Mouse (Mus musculus) megakaryocyte-erythroid progenitor cell, adult 5 weeks (primary cell): Measurements from ENCODE around the gene Lsm2. TPM values are rescaled to one million over a fixed set of nuclear protein-coding genes. Genes with fewer than 3 reads are reported as not detected.

Source experiments
- polyA plus RNA-seq: library from polyadenylated mRNA; stranded (reverse); fragments of >175 nt; gene quantifications from 2 replicates; pipeline ENCODE4 v1.2.3, GENCODE M21; 2012

Lsm2 gene
- 154 and 167 TPM in 2 replicates for polyA plus RNA-seq

DNA sequence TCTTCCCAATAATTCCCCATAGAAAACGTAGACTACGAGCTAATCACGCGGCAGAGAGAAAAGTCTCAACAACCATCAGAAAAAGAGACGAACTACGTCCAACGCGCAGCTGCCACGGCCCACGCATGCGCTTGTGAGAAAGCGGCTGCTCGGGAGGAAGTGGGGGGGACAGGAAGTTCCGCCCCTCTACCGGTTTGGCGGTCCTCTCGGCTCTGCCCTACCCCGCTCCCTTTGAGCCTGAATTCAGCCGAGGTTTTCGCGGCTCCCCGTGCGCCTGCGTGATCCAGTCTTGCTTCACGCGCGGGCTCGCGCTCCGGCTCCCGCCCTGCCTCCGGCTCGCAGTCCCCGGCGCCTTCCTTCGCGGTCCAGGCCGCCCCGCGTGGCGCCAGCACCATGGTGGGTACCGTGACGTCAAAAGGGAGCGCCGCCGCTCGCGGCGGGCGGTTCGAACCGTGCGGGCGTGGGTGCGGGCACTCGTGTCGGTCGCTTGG is at the start of gene Lsm2:
Gene Lsm2 (plus strand): TSS at position 173 of the 491 bp plus-strand sequence.

DNA sequence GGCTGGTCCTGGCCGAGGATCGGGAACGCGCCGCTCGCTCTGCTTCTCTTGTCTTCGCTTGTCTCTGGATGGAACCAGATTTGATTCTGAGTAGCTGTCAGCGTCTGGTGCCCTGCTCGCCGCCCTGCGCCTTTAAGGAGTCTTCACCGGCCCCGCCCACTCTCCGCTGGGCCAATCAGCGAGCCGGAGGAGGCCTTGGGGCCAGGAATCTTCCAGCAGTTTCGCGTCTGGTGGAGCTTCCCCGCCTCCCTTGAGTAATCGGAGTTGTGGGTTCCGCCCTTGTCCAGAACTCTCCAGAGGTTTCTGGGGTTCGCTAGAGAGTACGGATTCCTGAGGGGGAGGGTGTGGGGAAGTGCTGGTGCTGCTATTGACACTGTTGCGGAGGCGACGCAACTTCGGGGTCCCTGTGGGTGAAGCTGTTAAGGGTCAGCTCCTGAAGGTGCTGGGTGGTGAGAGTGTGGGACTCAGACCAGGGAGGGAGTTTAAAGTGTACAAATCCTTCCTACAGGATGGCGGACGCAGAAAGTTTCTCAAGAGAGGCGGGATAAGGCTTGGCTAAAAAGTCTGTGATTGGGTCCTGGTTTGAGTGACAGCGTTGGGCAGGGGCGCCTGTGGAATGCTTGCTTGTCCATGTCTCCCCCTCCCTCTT is 22.4 kb upstream of the Lsm2 start, which contains the start of gene Hspa1b:
Gene Hspa1b (minus strand): TSS at position 109 of the 649 bp plus-strand sequence.

DNA sequence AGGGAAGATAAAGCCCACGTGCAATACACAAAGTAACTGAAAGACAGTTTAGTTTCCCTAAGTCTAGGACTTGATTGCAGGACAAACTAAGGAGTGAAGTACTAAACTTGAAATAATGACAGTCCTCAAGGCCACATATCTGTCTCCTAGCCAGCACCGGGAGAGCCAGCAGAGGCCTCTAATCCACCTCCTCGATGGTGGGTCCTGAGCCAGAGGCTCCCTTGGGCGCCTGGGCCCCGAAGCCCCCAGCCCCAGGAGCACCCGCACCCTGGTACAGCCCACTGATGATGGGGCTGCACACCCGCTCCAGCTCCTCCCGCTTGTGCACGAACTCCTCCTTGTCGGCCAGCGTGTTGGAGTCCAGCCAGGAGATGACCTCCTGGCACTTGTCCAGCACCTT is 11.8 kb upstream of the Lsm2 start, which contains the start of gene Gm20481:
Gene Gm20481 (plus strand): TSS at position 91 of the 400 bp plus-strand sequence.

DNA sequence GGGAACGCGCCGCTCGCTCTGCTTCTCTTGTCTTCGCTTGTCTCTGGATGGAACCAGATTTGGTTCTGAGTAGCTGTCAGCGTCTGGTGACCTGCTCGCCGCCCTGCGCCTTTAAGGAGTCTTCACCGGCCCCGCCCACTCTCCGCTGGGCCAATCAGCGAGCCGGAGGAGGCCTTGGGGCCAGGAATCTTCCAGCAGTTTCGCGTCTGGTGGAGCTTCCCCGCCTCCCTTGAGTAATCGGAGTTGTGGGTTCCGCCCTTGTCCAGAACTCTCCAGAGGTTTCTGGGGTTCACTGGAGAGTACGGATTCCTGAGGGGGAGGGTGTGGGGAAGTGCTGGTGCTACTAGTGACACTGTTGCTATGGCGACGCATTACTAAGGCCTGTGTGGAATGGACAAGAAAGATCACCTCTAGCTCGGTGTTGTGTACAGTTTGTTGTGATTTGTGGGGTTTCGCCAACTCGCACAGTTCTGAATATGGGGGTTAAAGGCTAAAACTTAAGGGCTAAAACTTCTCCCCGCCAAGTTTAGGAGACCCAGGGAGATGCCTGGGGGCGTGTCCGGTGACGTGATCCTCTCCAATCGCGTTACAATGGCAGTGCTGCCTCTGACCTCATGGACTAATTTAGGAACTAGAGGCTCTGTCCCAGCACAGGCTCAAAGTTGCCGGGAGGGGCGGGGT is 9.5 kb upstream of the Lsm2 start, which contains the start of the genes Hspa1a and Hspa1l:
Gene Hspa1a (minus strand): TSS at position 88 of the 681 bp plus-strand sequence.
Gene Hspa1l (plus strand): TSS at position 635 of the 681 bp plus-strand sequence.

DNA sequence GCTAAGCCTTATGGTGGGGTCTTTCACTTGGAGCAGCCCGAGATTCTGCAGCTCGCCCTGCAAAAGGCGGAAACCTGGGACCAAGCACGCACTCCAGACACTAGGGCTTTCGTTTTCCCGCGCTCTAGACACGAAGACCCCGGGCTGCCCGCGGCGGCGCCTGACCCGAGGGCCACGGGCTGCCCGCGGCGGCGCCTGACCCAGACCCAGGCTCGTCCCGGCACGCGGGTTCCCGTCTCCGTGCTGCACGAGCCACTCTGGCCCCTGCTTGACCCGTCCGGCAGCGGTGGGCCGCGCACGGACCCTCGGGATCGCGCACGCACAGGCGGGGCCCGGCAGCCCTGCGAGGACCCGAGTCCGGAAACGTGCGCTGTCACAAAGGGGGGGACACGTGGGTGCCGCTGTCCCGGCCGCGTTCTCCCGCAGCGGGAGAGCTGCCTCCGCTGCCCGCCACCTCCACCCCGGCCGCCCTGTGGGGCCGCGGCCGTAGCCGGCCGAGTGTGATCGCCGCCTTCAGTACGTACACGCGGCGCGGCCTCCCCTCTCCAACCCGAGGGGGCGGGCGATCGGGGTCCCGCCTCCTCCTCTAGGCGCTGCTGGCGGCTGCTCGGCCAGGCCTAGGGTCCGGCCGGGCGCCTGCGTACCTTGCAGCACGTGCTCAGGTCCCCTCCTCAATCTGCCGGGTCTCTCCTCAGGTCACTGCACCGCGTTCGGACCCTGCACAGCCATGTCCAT is 19.2 kb downstream of the Lsm2 start, which contains the start of gene Vars:
Gene Vars (plus strand): TSS at position 271 of the 735 bp plus-strand sequence.

DNA sequence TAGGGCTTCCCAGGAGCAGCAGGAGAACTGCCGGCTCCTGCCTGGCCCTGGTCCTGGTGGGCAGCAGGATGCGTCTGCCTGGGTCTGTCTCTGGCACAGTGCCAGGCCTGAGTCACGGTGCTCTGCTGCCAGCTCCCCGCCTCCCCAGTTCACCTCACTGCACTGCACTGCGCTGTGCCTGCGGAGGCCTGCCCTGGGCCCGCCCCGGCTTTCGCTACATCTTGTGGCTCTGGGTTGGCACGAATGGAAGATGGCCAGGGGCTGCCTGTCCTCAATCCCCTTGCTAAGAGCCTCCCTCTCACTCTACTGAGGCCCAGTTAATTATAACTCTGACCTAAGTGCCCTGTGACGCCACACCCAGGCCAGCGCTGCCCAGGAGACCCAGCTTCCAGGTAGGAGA is 34.7 kb downstream of the Lsm2 start, which contains the start of gene Vwa7:
Gene Vwa7 (plus strand): TSS at position 204 of the 400 bp plus-strand sequence.

DNA sequence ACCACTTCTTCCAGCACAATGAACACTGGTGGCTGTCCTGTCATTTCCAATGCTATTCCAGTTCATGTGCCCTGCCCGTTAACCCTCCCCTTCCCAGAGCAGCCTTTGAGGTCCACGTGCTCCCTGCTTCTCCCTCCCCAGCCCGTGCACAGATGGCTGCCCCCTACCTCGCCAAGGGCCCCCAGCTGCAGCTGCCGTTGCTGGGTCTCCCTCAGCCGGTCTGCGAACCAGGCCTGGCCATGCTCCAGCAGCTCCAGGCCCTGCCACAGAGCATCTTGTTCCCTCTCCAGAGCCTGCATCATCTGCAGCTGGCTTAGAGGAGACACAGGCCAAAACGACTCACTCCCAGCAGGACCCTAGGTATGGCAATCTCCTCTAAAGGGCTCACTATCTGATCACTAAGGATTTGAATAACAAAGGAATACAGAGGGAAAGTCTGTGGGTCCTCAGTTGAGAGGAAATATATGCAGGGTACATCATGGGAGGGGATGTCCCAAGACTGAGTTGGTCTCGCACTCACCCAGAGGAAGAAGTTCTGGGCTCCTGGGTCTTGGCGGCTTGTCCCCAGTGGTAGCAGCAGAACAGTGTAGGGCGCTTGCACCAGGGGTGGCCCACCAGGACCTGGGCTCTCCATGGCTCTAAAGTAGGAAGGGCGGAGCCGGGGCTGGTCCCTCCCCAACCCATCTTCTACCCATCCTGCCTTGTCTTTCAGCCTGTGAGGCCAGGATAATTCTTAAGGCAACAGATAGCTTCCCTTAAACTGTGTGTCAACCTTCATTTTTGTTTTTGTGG is 45.8 kb downstream of the Lsm2 start, which contains the start of gene Sapcd1:
Gene Sapcd1 (minus strand): TSS at position 740 of the 792 bp plus-strand sequence.

Other genes with a start within 250 kb of the Lsm2 start
- 0.17 and 0.61 TPM in 2 replicates for gene C4b, start 238.0 kb upstream of the Lsm2 start, polyA plus RNA-seq
- not detected in 2 replicates for gene Cyp21a1, start 177.3 kb upstream of the Lsm2 start, polyA plus RNA-seq
- 65.1 and 75.3 TPM in 2 replicates for gene Stk19, start 144.9 kb upstream of the Lsm2 start, polyA plus RNA-seq
- 106 TPM in 2 replicates for gene Dxo, start 144.8 kb upstream of the Lsm2 start, polyA plus RNA-seq
- 63.8 and 69.0 TPM in 2 replicates for gene Skiv2l, start 131.7 kb upstream of the Lsm2 start, polyA plus RNA-seq
- 308 and 315 TPM in 2 replicates for gene Nelfe, start 131.5 kb upstream of the Lsm2 start, polyA plus RNA-seq
- gene Cfb, start 119.3 kb upstream of the Lsm2 start, polyA plus RNA-seq: 0.13 TPM in 1 of 2 replicates, not detected in the other
- gene Zbtb12, start 102.4 kb upstream of the Lsm2 start, polyA plus RNA-seq: 51.5 and 66.6 TPM in 2 replicates
- not detected in 2 replicates for gene Gm20547, start 99.8 kb upstream of the Lsm2 start, polyA plus RNA-seq
- gene C2, start 83.6 kb upstream of the Lsm2 start, polyA plus RNA-seq: 2.0 and 2.3 TPM in 2 replicates
- gene Ehmt2, start 83.4 kb upstream of the Lsm2 start, polyA plus RNA-seq: 441 and 469 TPM in 2 replicates
- gene Slc44a4, start 67.4 kb upstream of the Lsm2 start, polyA plus RNA-seq: not detected in 2 replicates
- gene Neu1, start 50.6 kb upstream of the Lsm2 start, polyA plus RNA-seq: 52.4 and 79.9 TPM in 2 replicates
- gene Hspa1b, start 22.6 kb upstream of the Lsm2 start, polyA plus RNA-seq: 425 and 1,961 TPM in 2 replicates
- gene Gm20481, start 11.9 kb upstream of the Lsm2 start, polyA plus RNA-seq: 0.52 TPM in 1 of 2 replicates, not detected in the other
- gene Hspa1a, start 9.7 kb upstream of the Lsm2 start, polyA plus RNA-seq: 239 and 1,296 TPM in 2 replicates
- 0.06 TPM in 1 of 2 replicates, not detected in the other for gene Hspa1l, start 9.2 kb upstream of the Lsm2 start, polyA plus RNA-seq
- gene Vars, start 19.1 kb downstream of the Lsm2 start, polyA plus RNA-seq: 841 and 875 TPM in 2 replicates
- gene Vwa7, start 34.7 kb downstream of the Lsm2 start, polyA plus RNA-seq: 0.24 and 0.38 TPM in 2 replicates
- gene Sapcd1, start 46.2 kb downstream of the Lsm2 start, polyA plus RNA-seq: 6.0 and 11.9 TPM in 2 replicates
- 3.4 and 5.4 TPM in 2 replicates for gene Msh5, start 64.9 kb downstream of the Lsm2 start, polyA plus RNA-seq
- gene Clic1, start 68.1 kb downstream of the Lsm2 start, polyA plus RNA-seq: 109 and 129 TPM in 2 replicates
- gene Ddah2, start 77.2 kb downstream of the Lsm2 start, polyA plus RNA-seq: 33.8 and 58.4 TPM in 2 replicates
- gene Ly6g6c, start 83.5 kb downstream of the Lsm2 start, polyA plus RNA-seq: 0.09 TPM in 1 of 2 replicates, not detected in the other
- 0.04 TPM in 1 of 2 replicates, not detected in the other for gene Mpig6b, start 84.3 kb downstream of the Lsm2 start, polyA plus RNA-seq
- not detected in 2 replicates for gene Ly6g6e, start 95.0 kb downstream of the Lsm2 start, polyA plus RNA-seq
- 0.26 TPM in 1 of 2 replicates, not detected in the other for gene Ly6g6d, start 96.2 kb downstream of the Lsm2 start, polyA plus RNA-seq
- gene Ly6g6f, start 103.7 kb downstream of the Lsm2 start, polyA plus RNA-seq: 0.06 and 0.28 TPM in 2 replicates
- gene Abhd16a, start 107.4 kb downstream of the Lsm2 start, polyA plus RNA-seq: 118 and 123 TPM in 2 replicates
- gene Ly6g5c, start 126.4 kb downstream of the Lsm2 start, polyA plus RNA-seq: not detected in 2 replicates
- gene Ly6g5b, start 133.6 kb downstream of the Lsm2 start, polyA plus RNA-seq: 0.45 and 0.69 TPM in 2 replicates
- 73.8 and 84.9 TPM in 2 replicates for gene Gpank1, start 139.6 kb downstream of the Lsm2 start, polyA plus RNA-seq
- gene Csnk2b, start 140.2 kb downstream of the Lsm2 start, polyA plus RNA-seq: 77.7 and 78.6 TPM in 2 replicates
- gene D17H6S53E, start 144.5 kb downstream of the Lsm2 start, polyA plus RNA-seq: 4.1 and 4.4 TPM in 2 replicates
- gene Apom, start 150.2 kb downstream of the Lsm2 start, polyA plus RNA-seq: 0.37 and 0.84 TPM in 2 replicates
- gene Bag6, start 153.3 kb downstream of the Lsm2 start, polyA plus RNA-seq: 683 and 812 TPM in 2 replicates
- 1,479 and 1,500 TPM in 2 replicates for gene Prrc2a, start 183.0 kb downstream of the Lsm2 start, polyA plus RNA-seq
- 3.5 and 4.0 TPM in 2 replicates for gene Aif1, start 194.2 kb downstream of the Lsm2 start, polyA plus RNA-seq
- 3.8 and 6.6 TPM in 2 replicates for gene Lst1, start 206.6 kb downstream of the Lsm2 start, polyA plus RNA-seq
- 14.0 and 15.6 TPM in 2 replicates for gene Ltb, start 212.6 kb downstream of the Lsm2 start, polyA plus RNA-seq
- gene Tnf, start 220.1 kb downstream of the Lsm2 start, polyA plus RNA-seq: 12.8 and 21.1 TPM in 2 replicates
- gene Lta, start 223.5 kb downstream of the Lsm2 start, polyA plus RNA-seq: 0.10 and 0.22 TPM in 2 replicates
- gene Gm16181, start 239.0 kb downstream of the Lsm2 start, polyA plus RNA-seq: not detected in 2 replicates